Mouse (Mus musculus) erythroid progenitor cell, adult 5-6 weeks (primary cell): ENCODE measurements around the gene 4931440F15Rik. TPM values are rescaled to one million over a fixed set of nuclear protein-coding genes. Genes with fewer than 3 reads are reported as not detected.
A peak's percentile ranks its signal among the peaks of the same experiment; 100 is the strongest.

Source experiments
- ATAC-seq: replicated peaks from 2 replicates; pipeline ENCODE4 v1.8.0; 2016; ENCODE audit warnings: moderate number of reproducible peaks, mild to moderate bottlenecking, moderate TSS enrichment, inconsistent platforms; ENCODE audit not compliant: poor library complexity, low FRiP score, severe bottlenecking
- total RNA-seq, 2 experiments: library from RNA; stranded (forward) in 1 of 2; stranded (reverse) in 1 of 2; fragments of 150-400 nt in 1 of 2; fragments of 186-747, 209-891 nt in 1 of 2; gene quantifications; 2 replicates each; pipeline versions ENCODE4 v1.2.3 to v1.2.4; 2015 to 2017; ENCODE audit warnings: low replicate concordance in 2 of 2

Gene 4931440F15Rik
- total RNA-seq, 2 experiments from 2014 or later: not detected

GRCm38 (mm10) chr11:29808173-29808980 lies 17.1 kb downstream of the 4931440F15Rik start:
- no peak for ATAC-seq

GRCm38 (mm10) chr11:29807325-29807724 lies 18.1 kb downstream of the 4931440F15Rik start:
- no peak for ATAC-seq

DNA sequence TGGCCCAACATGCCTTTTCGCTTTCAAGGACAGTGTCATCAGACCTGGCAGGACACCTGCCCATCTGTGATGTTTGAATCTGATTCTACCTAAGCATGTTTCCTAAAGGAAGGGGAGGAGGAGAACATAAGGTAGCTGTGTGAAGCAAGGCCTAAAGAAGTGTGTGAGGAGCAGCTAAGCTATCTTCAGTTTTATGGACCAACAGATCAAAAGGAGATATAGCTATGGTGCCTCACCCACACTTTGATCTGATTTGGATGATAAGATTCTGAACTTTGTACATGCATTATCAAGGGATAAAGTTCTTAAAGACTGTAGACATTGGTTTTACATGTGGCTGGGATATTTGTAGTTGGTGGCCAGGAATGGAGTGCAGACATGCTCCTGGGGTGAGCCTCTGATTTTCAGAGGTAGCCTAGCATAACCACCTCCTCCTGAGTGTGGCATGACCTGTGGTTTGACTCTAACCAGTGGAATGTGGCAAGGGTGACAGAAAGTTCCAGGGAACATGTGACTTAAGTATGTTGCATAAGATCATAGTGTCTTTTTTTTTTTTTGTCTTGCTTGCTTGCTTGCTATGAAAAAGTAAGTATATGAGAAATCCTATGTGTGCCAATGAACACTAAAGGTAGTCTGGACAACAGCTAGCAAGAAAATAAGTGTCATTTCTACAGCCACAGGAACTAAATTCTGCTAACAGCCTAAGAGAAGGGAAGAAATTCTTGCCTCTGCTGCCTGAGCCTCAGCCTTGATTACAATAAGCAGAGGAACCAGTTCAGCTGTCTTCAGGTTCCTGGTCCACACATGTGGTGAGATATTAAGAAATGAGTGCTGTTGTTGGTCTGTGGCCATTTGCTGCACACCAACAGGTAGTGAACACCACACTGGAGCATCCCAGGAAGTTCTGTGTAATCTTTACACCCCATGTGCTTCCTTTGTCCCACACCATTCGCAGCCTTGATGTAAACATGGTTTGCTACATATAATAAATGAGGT lies 23.7 kb downstream of the 4931440F15Rik start:
- ATAC-seq: no peak

- ATAC-seq: no peak
These were observed 25.6 kb downstream of the 4931440F15Rik start for GRCm38 (mm10) chr11:29799839-29800238.

- ATAC-seq: no peak
These were observed 30.4 kb downstream of the 4931440F15Rik start for GRCm38 (mm10) chr11:29795106-29795505.

GRCm38 (mm10) chr11:29794475-29794874 lies 31.0 kb downstream of the 4931440F15Rik start:
- no peak for ATAC-seq

DNA sequence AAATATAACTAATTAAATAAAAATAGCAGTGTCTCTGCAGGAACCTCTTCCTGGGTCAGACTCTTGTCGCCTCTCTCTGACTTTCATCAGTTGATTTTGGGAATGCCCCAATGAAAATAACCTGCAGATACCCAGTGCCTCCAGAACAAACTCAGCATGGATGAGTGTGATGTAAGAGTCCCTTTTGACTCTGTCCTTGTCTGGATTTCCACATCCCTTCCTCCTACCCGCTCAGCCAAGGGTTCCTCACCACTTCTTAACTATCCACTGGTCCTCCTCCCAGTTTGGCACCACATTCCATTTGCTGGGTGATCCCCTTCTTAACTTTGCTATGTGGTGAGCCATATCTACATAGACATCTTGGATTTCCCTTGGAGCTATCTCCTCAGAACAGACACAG lies 34.7 kb downstream of the 4931440F15Rik start:
- ATAC-seq: no peak

- ATAC-seq: no peak
These were observed 36.4 kb downstream of the 4931440F15Rik start for GRCm38 (mm10) chr11:29788921-29789638.

GRCm38 (mm10) chr11:29788499-29788898 lies 37.0 kb downstream of the 4931440F15Rik start:
- no peak for ATAC-seq

DNA sequence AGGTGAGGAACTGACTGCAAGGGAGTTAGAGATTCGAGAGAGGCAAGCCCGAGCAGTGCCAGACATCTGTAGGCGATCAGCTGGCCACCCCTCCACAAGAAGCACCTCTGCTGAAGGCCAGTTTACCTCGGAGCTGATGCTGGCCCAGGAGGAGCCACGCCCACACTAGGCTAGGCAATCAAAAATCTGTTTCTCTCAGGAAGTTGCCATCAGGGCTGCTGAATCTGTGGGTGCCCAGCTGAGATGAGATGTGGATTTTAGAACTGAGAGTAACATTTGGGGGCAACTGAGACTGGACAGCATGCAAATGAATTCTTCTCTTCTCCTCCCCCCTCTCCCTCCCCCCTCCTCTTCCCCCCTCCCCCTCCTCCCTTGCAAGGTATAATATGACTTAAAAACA lies 38.0 kb downstream of the 4931440F15Rik start:
- peak; percentile 66 for ATAC-seq

- ATAC-seq: 0 out of 2 replicates have a peak, but pooled peaks have one; percentile 48
These were observed 38.8 kb downstream of the 4931440F15Rik start for GRCm38 (mm10) chr11:29786583-29787219.

DNA sequence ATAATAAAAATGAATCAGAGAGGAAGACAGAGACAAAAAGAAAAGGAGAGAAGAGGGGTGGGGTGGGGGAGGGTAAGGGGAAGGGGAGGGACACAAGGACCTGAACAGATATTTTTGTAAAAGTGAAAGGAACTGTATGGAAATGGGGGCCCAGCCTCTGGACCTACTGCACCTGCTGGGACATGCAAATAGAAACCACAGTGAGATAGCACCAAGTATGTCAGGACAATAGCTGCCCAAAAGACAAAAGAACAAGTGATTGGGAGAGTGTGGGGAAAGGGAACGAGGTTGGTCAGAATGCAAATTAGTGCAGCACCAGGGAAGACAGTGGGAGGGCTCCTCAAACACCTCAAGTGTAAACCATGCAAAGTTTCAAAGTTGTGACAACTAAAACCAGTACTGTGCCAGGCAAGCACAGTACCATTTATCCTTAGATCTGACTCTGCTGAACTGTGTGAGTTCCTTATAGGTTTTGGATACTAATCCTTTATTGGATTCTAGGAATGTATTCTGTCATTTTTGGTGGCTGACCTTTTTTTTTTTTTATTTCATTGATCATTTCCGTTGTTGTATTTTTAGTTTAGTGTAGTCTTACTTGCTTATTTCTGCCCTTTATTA lies 46.0 kb downstream of the 4931440F15Rik start:
- no peak for ATAC-seq

DNA sequence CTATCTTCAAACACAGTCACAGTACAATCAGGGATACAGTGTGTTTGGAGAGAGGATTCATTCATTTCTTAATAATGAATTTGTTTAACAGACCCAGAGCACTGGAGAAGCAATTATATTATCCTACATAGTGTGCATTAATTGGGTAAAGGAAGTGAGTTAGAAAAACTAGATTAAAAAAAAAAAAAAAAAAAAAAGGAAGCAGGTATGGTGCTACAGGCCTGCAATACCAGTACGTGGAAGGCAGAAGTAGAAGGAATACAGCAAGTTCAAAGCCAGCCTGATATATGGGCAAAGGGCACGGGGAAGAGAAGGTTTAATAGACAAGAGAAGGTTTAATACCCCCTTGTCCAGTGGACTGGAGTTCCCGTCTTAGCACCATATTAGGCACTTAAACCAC lies 46.5 kb downstream of the 4931440F15Rik start:
- no peak for ATAC-seq

DNA sequence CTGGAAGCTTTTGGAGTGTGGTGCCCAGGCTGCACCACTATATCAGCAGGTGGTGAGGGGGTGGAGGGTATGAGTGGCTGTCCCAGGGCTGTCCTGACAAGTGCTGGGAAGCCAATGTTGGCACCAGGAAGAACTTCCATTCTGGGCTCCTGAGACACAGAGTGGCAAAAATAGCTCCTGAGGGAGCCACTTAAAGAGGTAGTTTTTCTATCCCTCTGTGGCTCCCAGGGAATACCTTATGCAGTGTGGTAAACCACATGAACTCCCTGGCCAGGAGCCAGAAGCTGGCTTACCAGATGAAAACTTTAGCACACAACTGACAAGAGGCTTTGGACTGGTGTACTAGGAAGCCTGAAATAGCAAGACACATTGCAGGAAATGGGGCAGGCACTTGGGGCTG lies 47.5 kb downstream of the 4931440F15Rik start:
- no peak for ATAC-seq

DNA sequence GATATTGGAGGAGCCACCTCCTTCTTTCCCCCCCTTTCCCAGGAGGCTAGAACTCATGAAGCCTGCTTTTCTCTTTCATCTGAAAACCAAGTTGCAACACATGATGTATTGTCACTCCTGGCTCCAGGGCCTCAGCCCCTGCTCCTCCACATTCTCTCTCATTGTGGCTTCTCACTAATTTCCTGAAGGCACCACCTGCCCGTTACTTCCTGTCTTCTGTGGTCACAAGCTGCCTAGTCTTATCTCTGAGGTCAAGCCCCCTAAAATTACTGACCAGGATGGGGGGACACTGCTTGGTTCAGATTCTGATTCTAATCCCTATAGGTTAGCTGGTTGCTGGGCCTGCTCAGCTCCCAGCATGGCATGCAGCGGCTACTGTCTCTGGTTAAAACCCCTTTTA lies 50.7 kb downstream of the 4931440F15Rik start:
- no peak for ATAC-seq

DNA sequence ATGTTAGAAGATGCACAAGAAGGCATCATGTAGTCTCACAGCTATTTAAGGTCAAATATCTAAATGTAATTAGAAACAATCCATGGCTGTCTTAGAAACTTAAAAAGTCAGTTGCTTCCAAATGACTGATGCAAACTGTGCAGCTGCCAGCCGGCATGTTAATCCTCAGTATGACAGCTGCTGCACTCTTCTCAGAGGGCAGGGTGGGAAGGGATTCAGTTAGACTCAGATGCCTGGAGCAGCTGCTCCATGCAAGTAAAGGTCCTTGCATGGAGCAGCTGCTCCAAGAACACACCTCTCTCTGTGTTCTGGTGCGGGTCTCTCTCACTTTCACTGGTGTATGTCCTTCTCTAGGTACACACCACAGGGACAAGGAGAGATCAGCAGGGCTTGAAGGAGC lies 51.2 kb downstream of the 4931440F15Rik start:
- no peak for ATAC-seq
